Mouse (Mus musculus): ENCODE measurements at regions not wholly inside any gene's neighbourhood (a gene's known extent, or its start where the extent isn't known, plus 50 kb on each side); places are given as distances from the start of the nearest gene placed in this dataset.
"Not testable (repeated sequence)": the region's sequence is repeated elsewhere in the genome, so short reads cannot be mapped to it uniquely, and the experiment has no call there.

GRCm38 (mm10) chr2:78023916-78024685 is 77.9 kb upstream of the Cwc22 start:
- intact Hi-C loops (cut with DNase I): no loop called here
- no peak for DNase-seq

DNA sequence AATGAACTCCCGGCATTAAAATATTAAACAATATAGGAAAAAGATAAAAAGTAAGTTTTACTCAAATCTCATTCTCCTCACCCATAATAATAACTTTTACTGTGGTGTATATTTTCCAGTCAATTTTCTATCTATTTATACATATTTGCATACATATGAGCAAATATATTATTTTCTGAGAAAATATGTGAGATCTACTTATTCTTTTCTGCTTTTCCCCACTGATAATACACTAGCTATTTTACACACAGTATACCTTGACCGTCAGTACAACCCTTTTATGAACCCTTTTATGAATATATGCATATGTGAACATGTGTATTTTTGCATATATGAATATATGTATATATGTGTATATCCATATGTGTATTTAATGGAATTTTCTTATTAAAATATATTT is 77.2 kb upstream of the Cwc22 start:
- intact Hi-C loops (cut with DNase I): no loop called here
- no peak for DNase-seq

DNA sequence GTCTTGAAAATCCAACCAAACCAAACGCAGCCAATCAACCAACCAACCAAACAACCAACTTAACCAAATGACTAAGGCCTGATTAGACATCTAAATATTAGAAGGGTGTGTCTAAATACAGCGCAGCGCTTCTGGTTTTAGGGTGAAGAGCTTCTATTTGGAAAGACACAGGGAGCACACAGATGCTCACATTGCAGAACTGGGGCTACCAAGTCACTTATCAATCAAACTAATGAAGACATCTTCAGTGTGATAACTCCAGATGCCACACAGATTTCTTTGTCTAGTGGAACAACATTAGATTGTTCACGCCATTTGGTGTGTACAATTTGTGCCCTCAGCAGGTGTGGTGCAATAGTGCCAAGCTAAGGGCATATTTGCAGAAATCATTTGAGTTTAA is 76.6 kb upstream of the Cwc22 start:
- intact Hi-C loops (cut with DNase I): no loop called here
- DNase-seq: no peak

- intact Hi-C loops (cut with DNase I): loop anchor here (2.0 kb wide), 2 partner anchors 225 to 565 kb away; no protein-coding TSS in a partner anchor
- DNase-seq: no peak
Observed at GRCm38 (mm10) chr2:78021905-78022304, 75.7 kb upstream of the Cwc22 start.

DNA sequence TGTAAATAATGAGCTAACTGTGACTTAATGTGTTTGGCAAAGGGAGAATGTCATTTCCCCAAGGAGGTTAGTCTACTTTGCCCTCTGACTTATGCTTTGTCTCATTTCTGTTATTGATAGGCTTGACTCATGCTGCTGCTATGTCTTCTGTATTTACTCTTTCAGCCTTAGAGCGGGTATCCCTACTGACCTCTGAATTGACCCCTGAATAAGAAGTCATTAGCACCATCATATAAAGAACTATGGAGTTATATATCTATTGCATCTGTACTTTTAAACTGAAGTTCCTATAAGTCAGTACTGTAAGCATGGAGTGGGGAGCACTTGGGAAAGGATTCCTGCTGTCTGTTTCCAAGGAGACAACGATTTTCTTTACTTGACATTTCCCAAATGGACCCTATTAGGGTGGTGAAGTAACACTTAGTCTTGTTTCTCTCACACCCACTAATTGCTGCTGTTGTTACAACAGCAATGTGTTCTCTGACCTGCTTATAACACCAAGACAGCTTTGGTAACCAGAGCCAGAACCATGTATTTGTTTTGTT is 75.3 kb upstream of the Cwc22 start:
- intact Hi-C loops (cut with DNase I): loop anchor here (2.0 kb wide), 2 partner anchors 225 to 565 kb away; no protein-coding TSS in a partner anchor
- no peak for DNase-seq

DNA sequence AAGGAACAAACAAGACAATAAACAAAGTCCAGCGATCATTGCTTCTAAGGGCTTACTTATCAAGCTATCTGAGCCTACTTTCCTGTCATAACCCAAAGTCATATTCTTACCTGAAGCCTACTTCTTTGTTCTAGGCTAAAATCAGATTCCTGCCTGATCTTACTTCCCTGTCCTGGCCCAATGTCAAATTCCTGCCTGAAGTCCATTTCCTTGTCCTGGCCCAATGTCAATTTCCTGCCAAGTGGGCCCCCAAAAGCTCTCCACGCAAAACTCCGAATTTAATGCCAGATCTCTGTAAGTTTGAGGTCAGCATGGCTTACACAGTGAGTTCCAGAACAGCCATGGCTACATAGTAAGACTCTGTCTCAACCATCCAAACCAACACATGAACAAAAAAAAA is 74.3 kb upstream of the Cwc22 start:
- intact Hi-C loops (cut with DNase I): loop anchor here (2.0 kb wide), 2 partner anchors 224 to 564 kb away; no protein-coding TSS in a partner anchor
- no peak for DNase-seq

DNA sequence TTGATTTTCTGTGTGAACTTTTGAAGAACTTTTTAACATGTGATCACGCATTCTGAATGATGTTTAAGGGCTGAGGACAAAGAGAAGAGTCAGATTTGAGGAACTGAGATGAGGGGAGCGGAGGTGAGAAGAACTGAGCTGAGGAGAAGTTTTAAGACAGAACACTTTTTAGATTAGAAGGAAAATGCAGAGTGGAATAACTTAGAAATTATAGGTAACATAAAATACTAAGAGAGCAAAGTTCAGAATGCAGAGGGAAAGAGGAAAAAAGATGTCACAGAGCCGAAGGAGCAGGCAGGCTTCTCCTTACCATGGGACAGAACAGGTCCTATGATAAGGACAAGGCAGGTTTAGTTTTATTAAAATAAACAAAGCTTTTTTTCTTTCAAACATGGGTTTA is 73.7 kb upstream of the Cwc22 start:
- intact Hi-C loops (cut with DNase I): loop anchor here (2.0 kb wide), 2 partner anchors 223 to 563 kb away; no protein-coding TSS in a partner anchor
- DNase-seq: no peak

GRCm38 (mm10) chr2:78012441-78012840 is 66.3 kb upstream of the Cwc22 start:
- DNase-seq; intact Hi-C loops (cut with DNase I): not testable (repeated sequence)

GRCm38 (mm10) chr2:78011821-78012220 is 65.6 kb upstream of the Cwc22 start:
- intact Hi-C loops (cut with DNase I): no loop called here
- no peak for DNase-seq

DNA sequence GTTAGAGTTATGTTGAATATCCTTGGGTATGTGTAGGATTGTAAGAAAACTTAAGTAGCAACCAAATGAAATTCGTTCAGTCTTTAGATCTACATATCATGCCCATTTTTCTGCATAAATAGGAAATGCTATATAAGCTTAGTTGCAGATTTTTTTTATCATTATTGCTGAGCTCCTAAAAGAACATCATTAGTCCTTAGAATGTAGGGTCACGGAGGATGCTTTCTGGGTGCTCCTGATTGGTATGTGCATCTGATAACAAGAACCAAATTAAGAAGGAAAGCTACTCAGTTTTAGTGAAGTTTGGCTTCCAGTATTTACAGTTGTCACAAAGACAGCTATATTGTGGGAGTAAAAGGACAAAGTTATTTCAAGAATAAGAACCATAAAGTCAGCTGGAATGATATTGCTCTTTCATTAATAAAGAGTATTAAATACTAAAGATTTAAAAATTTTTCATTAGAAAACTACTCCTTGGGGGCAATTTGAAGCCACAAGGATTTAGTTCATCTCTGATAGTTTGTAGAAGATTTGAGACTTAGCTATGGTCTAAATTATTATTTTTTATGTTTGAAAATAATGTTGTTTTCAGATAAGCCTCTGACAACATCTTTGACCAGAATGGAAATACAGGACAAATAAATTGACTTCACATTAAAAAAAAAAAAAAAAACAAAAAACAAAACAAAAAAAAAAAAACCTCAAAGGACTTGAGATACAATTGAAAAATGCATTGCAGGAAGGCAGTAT is 65.1 kb upstream of the Cwc22 start:
- intact Hi-C loops (cut with DNase I): no loop called here
- DNase-seq: no peak

DNA sequence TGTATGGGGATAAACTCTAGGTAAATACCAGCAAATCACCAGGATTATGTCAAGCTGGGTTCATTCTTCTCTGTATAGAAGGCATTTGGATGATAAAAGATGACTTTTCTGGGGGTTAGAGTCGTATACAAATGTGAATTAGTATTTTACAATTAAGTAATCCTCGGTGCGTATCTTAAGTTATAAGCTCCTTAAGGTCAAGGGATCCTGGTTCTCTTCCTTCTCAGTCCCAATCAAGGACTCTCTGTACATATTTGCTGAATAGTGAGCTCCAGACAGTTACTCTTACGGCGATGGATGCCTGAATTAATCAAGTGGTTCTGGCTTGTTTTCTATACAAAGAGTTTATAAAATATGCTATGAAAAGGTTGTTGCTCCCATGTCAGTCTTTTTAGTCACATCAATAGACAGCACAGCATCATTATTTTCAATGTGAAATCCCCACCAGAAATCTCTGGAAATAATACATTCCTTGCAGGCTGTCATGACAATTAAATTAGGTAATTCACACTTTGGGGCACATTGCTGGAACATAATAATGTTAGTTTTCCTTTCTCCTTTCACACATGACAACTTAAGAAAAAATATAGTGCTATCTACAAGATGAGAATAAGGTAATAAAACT is 64.0 kb upstream of the Cwc22 start:
- intact Hi-C loops (cut with DNase I): no loop called here
- no peak for DNase-seq

GRCm38 (mm10) chr2:78008094-78008493 is 61.9 kb upstream of the Cwc22 start:
- intact Hi-C loops (cut with DNase I): no loop called here
- no peak for DNase-seq

DNA sequence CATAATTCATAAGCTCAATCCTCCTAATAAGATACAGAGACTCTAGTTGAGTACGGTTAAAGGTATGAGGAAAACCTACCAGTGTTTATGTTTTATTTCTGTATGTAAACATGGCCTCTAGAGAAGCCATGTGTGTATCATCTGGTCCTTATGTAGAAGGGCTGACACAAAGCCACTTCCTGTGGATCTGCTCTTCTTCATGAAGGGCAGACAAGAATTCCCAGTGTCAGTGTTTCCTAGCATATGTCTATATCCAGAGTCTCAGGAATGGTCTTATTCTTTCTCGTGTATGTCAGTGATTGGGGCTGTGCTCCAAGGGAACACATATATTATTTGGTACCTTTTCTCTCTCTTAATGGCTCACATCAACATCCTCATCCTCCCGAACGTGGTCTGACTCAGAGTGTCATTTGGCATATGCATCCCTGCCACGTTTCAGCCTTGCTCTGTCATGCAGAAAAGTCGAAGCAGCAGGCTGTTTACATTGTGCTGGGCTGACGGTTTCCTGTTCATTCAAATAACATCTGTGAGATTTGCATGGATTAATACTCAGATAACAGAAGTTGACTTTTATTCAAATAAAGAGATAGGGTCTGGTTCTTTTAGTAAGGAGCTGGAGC is 59.3 kb upstream of the Cwc22 start:
- intact Hi-C loops (cut with DNase I): no loop called here
- no peak for DNase-seq

DNA sequence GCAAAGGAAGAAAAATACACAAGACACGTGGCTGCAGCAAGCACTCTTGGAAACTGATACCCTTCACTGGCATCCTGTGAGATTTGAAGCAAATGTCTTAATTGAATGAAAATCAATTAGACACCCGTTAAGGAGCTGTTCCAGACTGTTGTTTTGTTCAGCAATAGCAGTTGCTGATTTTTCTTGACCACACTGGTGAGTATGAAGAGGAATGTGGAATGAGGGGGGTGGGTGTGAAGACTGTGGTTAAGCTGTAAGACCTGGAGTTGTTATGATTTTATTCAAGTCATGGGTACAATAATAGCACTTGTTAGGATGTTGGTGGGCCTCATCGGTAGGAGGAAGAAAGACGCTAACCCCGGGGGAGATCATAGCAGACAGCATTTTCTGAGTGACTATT is 58.3 kb upstream of the Cwc22 start:
- DNase-seq: no peak
- intact Hi-C loops (cut with DNase I): no loop called here
